ENCODE assay signal across 42 mouse cellular contexts in genomic region chr19:61131096-61131495, GRCm38 (mm10). TPM values are rescaled to one million over a fixed set of nuclear protein-coding genes. Genes with fewer than 3 reads are reported as not detected.
"Had no signal": no experiment of that assay in that cellular context is flagged by ENCODE, and none has a peak within 500 bp of the region (broad histone marks: within the 10 kb centered on the region; RNA-seq: fewer than 3 reads in every experiment).

No protein-coding gene starts in this region.

- H3K27me3 ChIP-seq: heart, embryonic 13.5 days; heart, embryonic 15.5 days; hindbrain, embryonic 12.5 days; hindbrain, embryonic 15.5 days; kidney, embryonic 15.5 days; limb, embryonic 12.5 days; liver, embryonic 13.5 days; liver, embryonic 15.5 days had no signal

- DNase-seq: gastrocnemius, postnatal 14 days; gastrocnemius, postnatal 36 days; heart, adult 11 months; heart, adult 2 months; heart, postnatal 14 days; heart, postnatal 36 days; kidney, adult 11 months; kidney, adult 2 months; kidney, adult 9 months; kidney, postnatal 14 days; kidney, postnatal 36 days; liver; liver, embryonic 13.5 days; liver, postnatal 0 days had no signal

- H3K9me3 ChIP-seq: heart, embryonic 13.5 days; heart, embryonic 15.5 days; hindbrain, embryonic 12.5 days; hindbrain, embryonic 15.5 days; limb, embryonic 10.5 days; limb, embryonic 12.5 days; liver, embryonic 13.5 days; liver, embryonic 15.5 days had no signal

- H3K9ac ChIP-seq: heart, embryonic 13.5 days; heart, embryonic 15.5 days; hindbrain, embryonic 12.5 days; hindbrain, embryonic 15.5 days; kidney, embryonic 15.5 days; limb, embryonic 12.5 days; liver, embryonic 13.5 days; liver, embryonic 15.5 days; liver, postnatal 0 days had no signal

- H3K27ac ChIP-seq: heart, adult 2 months; heart, embryonic 13.5 days; heart, embryonic 15.5 days; hindbrain, embryonic 12.5 days; hindbrain, embryonic 15.5 days; hindbrain, postnatal 0 days; kidney, embryonic 15.5 days; kidney, postnatal 0 days; left cerebral cortex, adult 2 months; limb, embryonic 10.5 days; limb, embryonic 12.5 days; liver, embryonic 13.5 days; liver, embryonic 15.5 days had no signal

- H3K4me3 ChIP-seq: heart, adult 2 months; heart, embryonic 13.5 days; heart, embryonic 15.5 days; hindbrain, embryonic 12.5 days; hindbrain, embryonic 15.5 days; kidney, embryonic 15.5 days; left cerebral cortex, adult 2 months; limb, embryonic 10.5 days; limb, embryonic 12.5 days; liver, embryonic 13.5 days; liver, embryonic 15.5 days had no signal

- H3K4me1 ChIP-seq: heart, embryonic 13.5 days; heart, embryonic 15.5 days; hindbrain, embryonic 12.5 days; hindbrain, embryonic 15.5 days; kidney, embryonic 15.5 days; limb, embryonic 10.5 days; limb, embryonic 12.5 days; liver, embryonic 13.5 days; liver, embryonic 15.5 days had no signal

RNA-seq across cellular contexts. Expression of gene Gm7102, which starts 45.0 kb away (rescaled TPM):
- total RNA-seq: gastrocnemius, adult 18-20 months; gastrocnemius, adult 8-10 months; gastrocnemius, postnatal 14 days; gastrocnemius, postnatal 36 days; heart, postnatal 36 days; layer of hippocampus, adult 8-10 months; layer of hippocampus, postnatal 25 days; left cerebral cortex, postnatal 14 days; left cerebral cortex, postnatal 36 days had no signal
- polyA plus RNA-seq: heart, adult 2 months; heart, embryonic 15.5 days; hindbrain, embryonic 12.5 days; hindbrain, embryonic 15.5 days; kidney, adult 2 months; large intestine, adult 2 months; liver, embryonic 11.5 days; liver, embryonic 13.5 days; liver, embryonic 15.5 days; liver, postnatal 0 days had no signal

RNA-seq across cellular contexts. Expression of gene Gm6020, which starts 52.6 kb away (rescaled TPM):
- total RNA-seq: gastrocnemius, adult 18-20 months; gastrocnemius, adult 8-10 months; gastrocnemius, postnatal 14 days; gastrocnemius, postnatal 36 days; heart, adult 2 months; heart, postnatal 14 days; heart, postnatal 36 days; hematopoietic stem cell, adult 5-6 weeks; hindbrain, postnatal 0 days; layer of hippocampus, adult 18-20 months; layer of hippocampus, adult 8-10 months; layer of hippocampus, postnatal 10 days; layer of hippocampus, postnatal 25 days; left cerebral cortex, adult 2 months; left cerebral cortex, postnatal 14 days; left cerebral cortex, postnatal 36 days had no signal
- polyA plus RNA-seq: gonadal fat pad, adult 2 months; heart, adult 2 months; heart, embryonic 11.5 days; heart, embryonic 13.5 days; heart, embryonic 15.5 days; heart, postnatal 0 days; hindbrain, embryonic 12.5 days; hindbrain, embryonic 15.5 days; hindbrain, postnatal 0 days; intestine, embryonic 14.5 days; intestine, embryonic 16.5 days; kidney, adult 2 months; kidney, embryonic 15.5 days; kidney, postnatal 0 days; large intestine, adult 2 months; limb, embryonic 10.5 days; limb, embryonic 12.5 days; limb, embryonic 14.5 days; liver, embryonic 11.5 days; liver, embryonic 13.5 days; liver, embryonic 15.5 days; liver, postnatal 0 days had no signal
